Mouse (Mus musculus): Measurements from ENCODE around the gene Reln. TPM values are rescaled to one million over a fixed set of nuclear protein-coding genes. Genes with fewer than 3 reads are reported as not detected.

Reln gene
- polyA plus RNA-seq, 1 experiment from 2014 or later = 17.8 TPM

GRCm38 (mm10) chr5:22141821-22142220 lies 202.7 kb downstream of the Reln start:
- Histone ChIP-seq H3K4me1 (no peaks in the 10 kb centered on the region), H3K27me3 (no peaks in the 10 kb centered on the region), H3K36me3 (no peaks in the 10 kb centered on the region), H3K9me3 (peaks cover 6% of the 10 kb centered on the region), H3K4me3 (no peak overlapping the region), H3K27ac (replicated peaks) (no peak overlapping the region), H3K4me2 (replicated peaks) (no peak overlapping the region), H3K9ac (replicated peaks) (no peak overlapping the region)
- ATAC-seq (ENCODE audit: low FRiP score, low read depth) = no peak
- WGBS = 73% methylated on average over 4 of the region's 4 CpGs

GRCm38 (mm10) chr5:22139015-22139414 lies 205.5 kb downstream of the Reln start:
- ATAC-seq (ENCODE audit: low FRiP score, low read depth) = no peak
- Histone ChIP-seq H3K4me2 (replicated peaks) (no peak overlapping the region), H3K4me3 (no peak overlapping the region), H3K9ac (replicated peaks) (no peak overlapping the region), H3K36me3 (no peaks in the 10 kb centered on the region), H3K27ac (replicated peaks) (no peak overlapping the region), H3K4me1 (no peaks in the 10 kb centered on the region), H3K27me3 (no peaks in the 10 kb centered on the region), H3K9me3 (peaks cover 6% of the 10 kb centered on the region)
- 52% methylated on average over 2 of the region's 2 CpGs for WGBS

- 77% methylated on average over 9 of the region's 9 CpGs for WGBS
- Histone ChIP-seq H3K36me3 (no peaks in the 10 kb centered on the region), H3K9me3 (peaks cover 6% of the 10 kb centered on the region), H3K4me3 (no peak overlapping the region), H3K27me3 (no peaks in the 10 kb centered on the region), H3K9ac (replicated peaks) (no peak overlapping the region), H3K27ac (replicated peaks) (no peak overlapping the region), H3K4me2 (replicated peaks) (no peak overlapping the region), H3K4me1 (no peaks in the 10 kb centered on the region)
- ATAC-seq (ENCODE audit: low FRiP score, low read depth) = no peak
These were observed 210.1 kb downstream of the Reln start for GRCm38 (mm10) chr5:22134402-22134801.

- no peak for ATAC-seq (ENCODE audit: low FRiP score, low read depth)
- H3K9ac ChIP-seq (replicated peaks) = no peak overlapping the region
These were observed 212.6 kb downstream of the Reln start for GRCm38 (mm10) chr5:22131730-22132522.

GRCm38 (mm10) chr5:22127583-22127982 lies 216.9 kb downstream of the Reln start:
- Histone ChIP-seq H3K4me1 (no peaks in the 10 kb centered on the region), H3K27ac (replicated peaks) (no peak overlapping the region), H3K9me3 (no peaks in the 10 kb centered on the region), H3K4me2 (replicated peaks) (no peak overlapping the region), H3K4me3 (no peak overlapping the region), H3K36me3 (no peaks in the 10 kb centered on the region), H3K27me3 (no peaks in the 10 kb centered on the region), H3K9ac (replicated peaks) (no peak overlapping the region)
- no peak for ATAC-seq (ENCODE audit: low FRiP score, low read depth)

More at GRCm38 (mm10) chr5:22131730-22132522, 212.6 kb downstream of the Reln start:
- no peaks in the 10 kb centered on the region for H3K4me1 ChIP-seq
- H3K4me2 ChIP-seq (replicated peaks) = no peak overlapping the region
- WGBS = 88% methylated on average over 5 of the region's 5 CpGs
- no peak overlapping the region for H3K4me3 ChIP-seq
- no peaks in the 10 kb centered on the region for H3K9me3 ChIP-seq
- H3K36me3 ChIP-seq = no peaks in the 10 kb centered on the region
- no peaks in the 10 kb centered on the region for H3K27me3 ChIP-seq
- H3K27ac ChIP-seq (replicated peaks) = no peak overlapping the region

- Histone ChIP-seq H3K9ac (replicated peaks) (no peak overlapping the region), H3K27me3 (no peaks in the 10 kb centered on the region), H3K36me3 (no peaks in the 10 kb centered on the region), H3K4me2 (replicated peaks) (no peak overlapping the region), H3K4me1 (no peaks in the 10 kb centered on the region; the same call in 1 of the 2 replicates), H3K27ac (replicated peaks) (no peak overlapping the region), H3K9me3 (no peaks in the 10 kb centered on the region), H3K4me3 (no peak overlapping the region)
- WGBS = 60% methylated on average over 1 of the region's 1 CpGs
- ATAC-seq (ENCODE audit: low FRiP score, low read depth) = no peak
These were observed 225.2 kb downstream of the Reln start for GRCm38 (mm10) chr5:22119296-22119695.

- Histone ChIP-seq H3K9ac (replicated peaks) (no peak overlapping the region), H3K27ac (replicated peaks) (no peak overlapping the region; the same call in 1 of the 2 replicates), H3K4me1 (no peaks in the 10 kb centered on the region; the same call in 1 of the 2 replicates), H3K9me3 (no peaks in the 10 kb centered on the region), H3K36me3 (no peaks in the 10 kb centered on the region), H3K4me2 (replicated peaks) (no peak overlapping the region), H3K4me3 (no peak overlapping the region), H3K27me3 (no peaks in the 10 kb centered on the region)
- 42% methylated on average over 6 of the region's 6 CpGs for WGBS
- no peak for ATAC-seq (ENCODE audit: low FRiP score, low read depth)
These were observed 226.0 kb downstream of the Reln start for GRCm38 (mm10) chr5:22118456-22118855.

- H3K9me3 ChIP-seq = no peaks in the 10 kb centered on the region
- ATAC-seq (ENCODE audit: low FRiP score, low read depth) = no peak
- 87% methylated on average over 9 of the region's 9 CpGs for WGBS
These were observed 227.6 kb downstream of the Reln start for GRCm38 (mm10) chr5:22116922-22117321.

GRCm38 (mm10) chr5:22106811-22107485 lies 237.6 kb downstream of the Reln start:
- no peak overlapping the region for H3K4me3 ChIP-seq
- H3K4me2 ChIP-seq (replicated peaks) = no peak overlapping the region
- no peak overlapping the region for H3K27ac ChIP-seq (replicated peaks)
- no peak for ATAC-seq (ENCODE audit: low FRiP score, low read depth)
- no peaks in the 10 kb centered on the region for H3K27me3 ChIP-seq
- H3K9ac ChIP-seq (replicated peaks) = no peak overlapping the region
- no peaks in the 10 kb centered on the region for H3K4me1 ChIP-seq
- no peaks in the 10 kb centered on the region for H3K9me3 ChIP-seq
- no peaks in the 10 kb centered on the region for H3K36me3 ChIP-seq
- WGBS = 88% methylated on average over 9 of the region's 9 CpGs

More at GRCm38 (mm10) chr5:22116922-22117321, 227.6 kb downstream of the Reln start:
- no peak overlapping the region for H3K4me2 ChIP-seq (replicated peaks)
- no peak overlapping the region for H3K4me3 ChIP-seq
- no peaks in the 10 kb centered on the region for H3K27me3 ChIP-seq
- no peaks in the 10 kb centered on the region for H3K36me3 ChIP-seq
- no peaks in the 10 kb centered on the region; the same call in 1 of the 2 replicates for H3K4me1 ChIP-seq
- no peak overlapping the region for H3K27ac ChIP-seq (replicated peaks)
- H3K9ac ChIP-seq (replicated peaks) = no peak overlapping the region

- Histone ChIP-seq H3K4me3 (no peak overlapping the region), H3K36me3 (no peaks in the 10 kb centered on the region), H3K9me3 (no peaks in the 10 kb centered on the region), H3K9ac (replicated peaks) (no peak overlapping the region), H3K4me1 (peaks cover 12% of the 10 kb centered on the region), H3K27me3 (no peaks in the 10 kb centered on the region), H3K4me2 (replicated peaks) (no peak overlapping the region), H3K27ac (replicated peaks) (no peak overlapping the region)
- ATAC-seq (ENCODE audit: low FRiP score, low read depth) = peak; percentile 56; the same call in 1 of the 2 replicates
- 84% methylated on average over 5 of the region's 5 CpGs for WGBS
These were observed 249.5 kb downstream of the Reln start for GRCm38 (mm10) chr5:22094984-22095383.

- Histone ChIP-seq H3K4me2 (replicated peaks) (no peak overlapping the region), H3K4me3 (no peak overlapping the region), H3K27me3 (no peaks in the 10 kb centered on the region), H3K27ac (replicated peaks) (no peak overlapping the region), H3K9ac (replicated peaks) (no peak overlapping the region), H3K9me3 (no peaks in the 10 kb centered on the region), H3K36me3 (no peaks in the 10 kb centered on the region), H3K4me1 (peaks cover 12% of the 10 kb centered on the region)
- WGBS = 61% methylated on average over 5 of the region's 5 CpGs
- no peak for ATAC-seq (ENCODE audit: low FRiP score, low read depth)
These were observed 250.5 kb downstream of the Reln start for GRCm38 (mm10) chr5:22094043-22094442.

GRCm38 (mm10) chr5:22093157-22093865 lies 251.2 kb downstream of the Reln start:
- Histone ChIP-seq H3K4me1 (peaks cover 12% of the 10 kb centered on the region), H3K9ac (replicated peaks) (no peak overlapping the region), H3K4me2 (replicated peaks) (no peak overlapping the region), H3K36me3 (no peaks in the 10 kb centered on the region), H3K27ac (replicated peaks) (no peak overlapping the region), H3K4me3 (no peak overlapping the region), H3K9me3 (no peaks in the 10 kb centered on the region), H3K27me3 (no peaks in the 10 kb centered on the region)
- WGBS = 62% methylated on average over 9 of the region's 9 CpGs
- ATAC-seq (ENCODE audit: low FRiP score, low read depth) = 0 out of 2 replicates have a peak, but pooled peaks have one; percentile 27

Data from midbrain, embryonic 12.5 days (tissue).